Comparison of ENCODE assay signal across 8 mouse cellular contexts in genomic region chr11:110478978-110479384, GRCm38 (mm10).
DNase-seq lines count a peak whose midpoint lies in the region.

No protein-coding gene starts in this region.

- DNase-seq in layer of hippocampus, adult 11-12 months (ENCODE audit: low spot score), result peak; percentile 34
- DNase-seq in layer of hippocampus, adult 9-10 months (ENCODE audit: low spot score), result no peak
- DNase-seq in embryo, embryonic 10.5 days (ENCODE audit: low spot score), result peak; percentile 84
- DNase-seq in heart, postnatal 10 days, result peak; percentile 12 to 35
- DNase-seq in layer of hippocampus, adult 8-10 months (ENCODE audit: low spot score in 2 of 2), result peak; percentile 41 to 51
- peak; percentile 82 for DNase-seq in mesoderm, embryonic 11.5 days (ENCODE audit: low read depth, low spot score)
- DNase-seq in urinary bladder, adult 2 months (ENCODE audit: low spot score), result no peak
- DNase-seq in urinary bladder, postnatal 10 days (ENCODE audit: low spot score), result no peak

- intact Hi-C loops in heart, postnatal 10 days (cut with DNase I), result no loop called here

Comparison
In these comparisons a context has a peak if more than half of its experiments do, and no peak if none do; other contexts are left out.
1. DNase-seq: peak in layer of hippocampus, adult 11-12 months (single experiment), embryo, embryonic 10.5 days (single experiment), heart, postnatal 10 days (2 of 2), layer of hippocampus, adult 8-10 months (2 of 2) and mesoderm, embryonic 11.5 days (single experiment); none in layer of hippocampus, adult 9-10 months (single experiment), urinary bladder, adult 2 months (single experiment) and urinary bladder, postnatal 10 days (single experiment).